Mouse (Mus musculus): ENCODE measurements around the gene Cbx4. TPM values are rescaled to one million over a fixed set of nuclear protein-coding genes. Genes with fewer than 3 reads are reported as not detected.
"Not testable (repeated sequence)": the region's sequence is repeated elsewhere in the genome, so short reads cannot be mapped to it uniquely, and the experiment has no call there.

Cbx4 gene
- polyA plus RNA-seq, 1 experiment from 2014 or later = 9.2 TPM

GRCm38 (mm10) chr11:119108573-119109263 lies 22.7 kb upstream of the Cbx4 start:
- Histone ChIP-seq H3K27me3 (ENCODE audit: control insufficient read depth, insufficient read depth, low read length) (no peaks in the 10 kb centered on the region), H3K4me1 (ENCODE audit: control insufficient read depth in 2 of 2, insufficient read depth in 2 of 2, low read length in 2 of 2) (peaks cover 13 to 16% of the 10 kb centered on the region in 2 experiments), H3K4me2 (ENCODE audit: low read length) (no peak overlapping the region), H3K27ac (replicated peaks in 1 of 2; ENCODE audit: control insufficient read depth in 1 of 2, insufficient read depth in 1 of 2, low read depth in 2 of 2, low read length in 2 of 2) (no peak overlapping the region), H3K9me3 (ENCODE audit: control insufficient read depth, low read length) (no peaks in the 10 kb centered on the region), H3K9ac (ENCODE audit: low read length) (no peak overlapping the region), H3K36me3 (ENCODE audit: control insufficient read depth, insufficient read depth, low read length) (no peaks in the 10 kb centered on the region), H3K4me3 (ENCODE audit: control insufficient read depth in 1 of 2, insufficient read depth in 1 of 2, low read depth in 1 of 2, low read length in 2 of 2) (no peak overlapping the region)
- no peak for ATAC-seq (ENCODE audit: insufficient number of reproducible peaks, insufficient read depth, low FRiP score, low read depth)
- 75% methylated on average over 10 of the region's 10 CpGs for WGBS

- WGBS = 20% methylated on average over 6 of the region's 6 CpGs
- no peak overlapping the region for H3K27ac ChIP-seq (replicated peaks in 1 of 2; ENCODE audit: control insufficient read depth in 1 of 2, insufficient read depth in 1 of 2, low read depth in 2 of 2, low read length in 2 of 2)
- H3K9ac ChIP-seq (ENCODE audit: low read length) = 0 out of 2 replicates have a peak overlapping the region, but pooled peaks have one; percentile 21
- ATAC-seq (ENCODE audit: insufficient number of reproducible peaks, insufficient read depth, low FRiP score, low read depth) = no peak
- peaks cover 17 to 20% of the 10 kb centered on the region in 2 experiments for H3K4me1 ChIP-seq (ENCODE audit: control insufficient read depth in 2 of 2, insufficient read depth in 2 of 2, low read length in 2 of 2)
- H3K4me2 ChIP-seq (ENCODE audit: low read length) = peak overlapping the region; percentile 34
- no peaks in the 10 kb centered on the region for H3K9me3 ChIP-seq (ENCODE audit: control insufficient read depth, low read length)
- H3K27me3 ChIP-seq (ENCODE audit: control insufficient read depth, insufficient read depth, low read length) = no peaks in the 10 kb centered on the region
- H3K36me3 ChIP-seq (ENCODE audit: control insufficient read depth, insufficient read depth, low read length) = no peaks in the 10 kb centered on the region
- no peak overlapping the region for H3K4me3 ChIP-seq (ENCODE audit: control insufficient read depth in 1 of 2, insufficient read depth in 1 of 2, low read depth in 1 of 2, low read length in 2 of 2)
Measured at GRCm38 (mm10) chr11:119106289-119106688, 20.3 kb upstream of the Cbx4 start.

GRCm38 (mm10) chr11:119105748-119106147 lies 19.7 kb upstream of the Cbx4 start:
- 0 out of 2 replicates have a peak, but pooled peaks have one; percentile 17 for ATAC-seq (ENCODE audit: insufficient number of reproducible peaks, insufficient read depth, low FRiP score, low read depth)
- Histone ChIP-seq H3K4me1 (ENCODE audit: control insufficient read depth in 2 of 2, insufficient read depth in 2 of 2, low read length in 2 of 2) (peaks cover 17 to 20% of the 10 kb centered on the region in 2 experiments), H3K4me3 (ENCODE audit: control insufficient read depth in 1 of 2, insufficient read depth in 1 of 2, low read depth in 1 of 2, low read length in 2 of 2) (no peak overlapping the region), H3K27me3 (ENCODE audit: control insufficient read depth, insufficient read depth, low read length) (no peaks in the 10 kb centered on the region), H3K4me2 (ENCODE audit: low read length) (peak overlapping the region; percentile 34), H3K36me3 (ENCODE audit: control insufficient read depth, insufficient read depth, low read length) (no peaks in the 10 kb centered on the region), H3K9ac (ENCODE audit: low read length) (peak overlapping the region; percentile 21; the same call in 1 of the 2 replicates), H3K9me3 (ENCODE audit: control insufficient read depth, low read length) (no peaks in the 10 kb centered on the region), H3K27ac (replicated peaks in 1 of 2; ENCODE audit: control insufficient read depth in 1 of 2, insufficient read depth in 1 of 2, low read depth in 2 of 2, low read length in 2 of 2) (no peak overlapping the region)
- WGBS = 16% methylated on average over 8 of the region's 8 CpGs

GRCm38 (mm10) chr11:119105071-119105609 lies 19.1 kb upstream of the Cbx4 start:
- no peak overlapping the region for H3K4me3 ChIP-seq (ENCODE audit: control insufficient read depth in 1 of 2, insufficient read depth in 1 of 2, low read depth in 1 of 2, low read length in 2 of 2)
- no peak for ATAC-seq (ENCODE audit: insufficient number of reproducible peaks, insufficient read depth, low FRiP score, low read depth)

GRCm38 (mm10) chr11:119103991-119104390 lies 18.0 kb upstream of the Cbx4 start:
- Histone ChIP-seq H3K9ac (ENCODE audit: low read length) (no peak overlapping the region), H3K4me3 (ENCODE audit: control insufficient read depth in 1 of 2, insufficient read depth in 1 of 2, low read depth in 1 of 2, low read length in 2 of 2) (no peak overlapping the region), H3K27me3 (ENCODE audit: control insufficient read depth, insufficient read depth, low read length) (no peaks in the 10 kb centered on the region), H3K4me1 (ENCODE audit: control insufficient read depth in 2 of 2, insufficient read depth in 2 of 2, low read length in 2 of 2) (peaks cover 17 to 20% of the 10 kb centered on the region in 2 experiments), H3K36me3 (ENCODE audit: control insufficient read depth, insufficient read depth, low read length) (no peaks in the 10 kb centered on the region), H3K9me3 (ENCODE audit: control insufficient read depth, low read length) (no peaks in the 10 kb centered on the region), H3K4me2 (ENCODE audit: low read length) (no peak overlapping the region), H3K27ac (replicated peaks in 1 of 2; ENCODE audit: control insufficient read depth in 1 of 2, insufficient read depth in 1 of 2, low read depth in 2 of 2, low read length in 2 of 2) (no peak overlapping the region)
- 81% methylated on average over 3 of the region's 3 CpGs for WGBS
- no peak for ATAC-seq (ENCODE audit: insufficient number of reproducible peaks, insufficient read depth, low FRiP score, low read depth)

More at GRCm38 (mm10) chr11:119105071-119105609, 19.1 kb upstream of the Cbx4 start:
- no peaks in the 10 kb centered on the region for H3K36me3 ChIP-seq (ENCODE audit: control insufficient read depth, insufficient read depth, low read length)
- peaks cover 17 to 20% of the 10 kb centered on the region in 2 experiments for H3K4me1 ChIP-seq (ENCODE audit: control insufficient read depth in 2 of 2, insufficient read depth in 2 of 2, low read length in 2 of 2)
- whole genome bisulfite sequencing = 67% methylated on average over 7 of the region's 7 CpGs
- no peaks in the 10 kb centered on the region for H3K27me3 ChIP-seq (ENCODE audit: control insufficient read depth, insufficient read depth, low read length)
- H3K9ac ChIP-seq (ENCODE audit: low read length) = 0 out of 2 replicates have a peak overlapping the region, but pooled peaks have one; percentile 21
- no peak overlapping the region for H3K27ac ChIP-seq (replicated peaks in 1 of 2; ENCODE audit: control insufficient read depth in 1 of 2, insufficient read depth in 1 of 2, low read depth in 2 of 2, low read length in 2 of 2)
- H3K4me2 ChIP-seq (ENCODE audit: low read length) = peak overlapping the region; percentile 34
- no peaks in the 10 kb centered on the region for H3K9me3 ChIP-seq (ENCODE audit: control insufficient read depth, low read length)

GRCm38 (mm10) chr11:119100355-119100754 lies 14.3 kb upstream of the Cbx4 start:
- ATAC-seq (ENCODE audit: insufficient number of reproducible peaks, insufficient read depth, low FRiP score, low read depth); H3K9ac ChIP-seq (ENCODE audit: low read length); H3K9me3 ChIP-seq (ENCODE audit: control insufficient read depth, low read length); H3K4me3 ChIP-seq (ENCODE audit: control insufficient read depth in 1 of 2, insufficient read depth in 1 of 2, low read depth in 1 of 2, low read length in 2 of 2); H3K4me2 ChIP-seq (ENCODE audit: low read length); H3K36me3 ChIP-seq (ENCODE audit: control insufficient read depth, insufficient read depth, low read length); H3K27ac ChIP-seq (replicated peaks in 1 of 2; ENCODE audit: control insufficient read depth in 1 of 2, insufficient read depth in 1 of 2, low read depth in 2 of 2, low read length in 2 of 2); H3K27me3 ChIP-seq (ENCODE audit: control insufficient read depth, insufficient read depth, low read length): not testable (repeated sequence)
- 64% methylated on average over 4 of the region's 4 CpGs for WGBS
- peaks cover 7 to 10% of the 10 kb centered on the region in 2 experiments; a peak in 3 of 4 replicates for H3K4me1 ChIP-seq (ENCODE audit: control insufficient read depth in 2 of 2, insufficient read depth in 2 of 2, low read length in 2 of 2)

GRCm38 (mm10) chr11:119098202-119098601 lies 12.2 kb upstream of the Cbx4 start:
- H3K4me1 ChIP-seq (ENCODE audit: control insufficient read depth in 2 of 2, insufficient read depth in 2 of 2, low read length in 2 of 2) = peaks cover under 1 to 4% of the 10 kb centered on the region in 2 experiments; a peak in 2 of 4 replicates
- H3K4me2 ChIP-seq (ENCODE audit: low read length) = no peak overlapping the region
- WGBS = 69% methylated on average over 4 of the region's 4 CpGs
- no peak overlapping the region for H3K4me3 ChIP-seq (ENCODE audit: control insufficient read depth in 1 of 2, insufficient read depth in 1 of 2, low read depth in 1 of 2, low read length in 2 of 2)
- no peaks in the 10 kb centered on the region for H3K9me3 ChIP-seq (ENCODE audit: control insufficient read depth, low read length)
- no peaks in the 10 kb centered on the region for H3K36me3 ChIP-seq (ENCODE audit: control insufficient read depth, insufficient read depth, low read length)
- no peak for ATAC-seq (ENCODE audit: insufficient number of reproducible peaks, insufficient read depth, low FRiP score, low read depth)
- no peak overlapping the region for H3K9ac ChIP-seq (ENCODE audit: low read length)
- no peaks in the 10 kb centered on the region for H3K27me3 ChIP-seq (ENCODE audit: control insufficient read depth, insufficient read depth, low read length)
- H3K27ac ChIP-seq (replicated peaks in 1 of 2; ENCODE audit: control insufficient read depth in 1 of 2, insufficient read depth in 1 of 2, low read depth in 2 of 2, low read length in 2 of 2) = no peak overlapping the region
